Mouse (Mus musculus): ENCODE results near the gene Sik3.
"Not testable (repeated sequence)": the region's sequence is repeated elsewhere in the genome, so short reads cannot be mapped to it uniquely, and the experiment has no call there.

Sik3 gene

GRCm38 (mm10) chr9:46053014-46053666, 40.5 kb downstream of the Sik3 start:
- no peak for DNase-seq (ENCODE audit: extremely low spot score, low spot score)

- DNase-seq (ENCODE audit: extremely low spot score, low spot score), result no peak
Measured at GRCm38 (mm10) chr9:46058065-46058464, 45.4 kb downstream of the Sik3 start.

- DNase-seq (ENCODE audit: extremely low spot score, low spot score), result no peak
Measured at GRCm38 (mm10) chr9:46060249-46060648, 47.6 kb downstream of the Sik3 start.

- DNase-seq (ENCODE audit: extremely low spot score, low spot score), result no peak
Measured at GRCm38 (mm10) chr9:46061696-46062425, 49.2 kb downstream of the Sik3 start.

- DNase-seq (ENCODE audit: extremely low spot score, low spot score), result no peak
Measured at GRCm38 (mm10) chr9:46064331-46064730, 51.7 kb downstream of the Sik3 start.

- no peak for DNase-seq (ENCODE audit: extremely low spot score, low spot score)
Measured at GRCm38 (mm10) chr9:46066711-46067110, 54.1 kb downstream of the Sik3 start.

- DNase-seq (ENCODE audit: extremely low spot score, low spot score), result no peak
Measured at GRCm38 (mm10) chr9:46067691-46068090, 55.1 kb downstream of the Sik3 start.

- no peak for DNase-seq (ENCODE audit: extremely low spot score, low spot score)
Measured at GRCm38 (mm10) chr9:46069013-46069412, 56.4 kb downstream of the Sik3 start.

- DNase-seq (ENCODE audit: extremely low spot score, low spot score), result no peak
Measured at GRCm38 (mm10) chr9:46072101-46072835, 59.6 kb downstream of the Sik3 start.

GRCm38 (mm10) chr9:46073443-46073842, 60.8 kb downstream of the Sik3 start:
- DNase-seq (ENCODE audit: extremely low spot score, low spot score), result no peak

GRCm38 (mm10) chr9:46075578-46075977, 63.0 kb downstream of the Sik3 start:
- no peak for DNase-seq (ENCODE audit: extremely low spot score, low spot score)

- no peak for DNase-seq (ENCODE audit: extremely low spot score, low spot score)
Measured at GRCm38 (mm10) chr9:46082381-46082821, 69.8 kb downstream of the Sik3 start.

GRCm38 (mm10) chr9:46083490-46083893, 70.9 kb downstream of the Sik3 start:
- no peak for DNase-seq (ENCODE audit: extremely low spot score, low spot score)

- no peak for DNase-seq (ENCODE audit: extremely low spot score, low spot score)
Measured at GRCm38 (mm10) chr9:46085898-46086297, 73.3 kb downstream of the Sik3 start.

- DNase-seq (ENCODE audit: extremely low spot score, low spot score), result no peak
Measured at GRCm38 (mm10) chr9:46086826-46087225, 74.2 kb downstream of the Sik3 start.

- DNase-seq (ENCODE audit: extremely low spot score, low spot score), result no peak
Measured at GRCm38 (mm10) chr9:46087461-46087860, 74.8 kb downstream of the Sik3 start.

- no peak for DNase-seq (ENCODE audit: extremely low spot score, low spot score)
Measured at GRCm38 (mm10) chr9:46088722-46089121, 76.1 kb downstream of the Sik3 start.

- DNase-seq (ENCODE audit: extremely low spot score, low spot score), result no peak
Measured at GRCm38 (mm10) chr9:46090066-46090465, 77.4 kb downstream of the Sik3 start.

GRCm38 (mm10) chr9:46091157-46091556, 78.5 kb downstream of the Sik3 start:
- DNase-seq (ENCODE audit: extremely low spot score, low spot score), result not testable (repeated sequence)

GRCm38 (mm10) chr9:46092633-46093032, 80.0 kb downstream of the Sik3 start:
- no peak for DNase-seq (ENCODE audit: extremely low spot score, low spot score)

GRCm38 (mm10) chr9:46098360-46098985, 85.9 kb downstream of the Sik3 start:
- no peak for DNase-seq (ENCODE audit: extremely low spot score, low spot score)

GRCm38 (mm10) chr9:46099107-46099506, 86.5 kb downstream of the Sik3 start:
- DNase-seq (ENCODE audit: extremely low spot score, low spot score), result no peak
